Mouse (Mus musculus) cerebellum, adult 9-10 months (tissue): ENCODE measurements around the gene Actb.

Source experiments
- DNase-seq: peaks from one replicate; pipeline ENCODE4 v3.0.0; 2022

Actb gene

GRCm38 (mm10) chr5:142901355-142901802, 5.2 kb downstream of the Actb start:
- DNase-seq = peak; percentile 37

GRCm38 (mm10) chr5:142900651-142901050, 5.9 kb downstream of the Actb start:
- DNase-seq = peak; percentile 27

DNA sequence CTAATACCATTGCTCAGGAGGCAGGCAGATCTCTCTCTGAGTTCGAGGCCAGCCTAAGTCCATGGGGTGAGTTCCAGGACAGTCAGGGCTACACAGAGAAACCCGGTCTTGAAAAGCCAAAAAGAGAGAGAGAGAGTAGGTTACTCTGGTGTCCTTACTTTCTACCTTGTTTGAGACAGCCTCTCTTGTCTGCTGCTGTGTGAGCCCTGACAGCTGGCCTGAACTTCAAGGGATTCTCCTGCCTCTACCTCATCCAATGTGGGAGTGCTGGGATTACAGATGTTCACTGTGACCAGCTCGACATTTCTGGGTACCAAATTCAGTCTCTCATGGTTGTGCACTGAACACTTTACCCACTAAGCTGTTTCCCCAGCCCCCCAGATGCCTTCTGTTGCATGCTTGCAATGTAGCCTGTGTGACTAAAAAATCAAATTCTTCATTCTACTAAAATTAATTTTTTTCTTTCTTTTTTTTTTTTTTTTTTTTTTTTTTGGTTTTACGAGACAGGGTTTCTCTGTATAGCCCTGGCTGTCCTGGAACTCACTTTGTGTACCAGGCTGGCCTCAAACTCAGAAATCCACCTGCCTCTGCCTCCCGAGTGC, 6.5 kb downstream of the Actb start:
- DNase-seq = no peak

GRCm38 (mm10) chr5:142899057-142899601, 7.4 kb downstream of the Actb start:
- no peak for DNase-seq

DNA sequence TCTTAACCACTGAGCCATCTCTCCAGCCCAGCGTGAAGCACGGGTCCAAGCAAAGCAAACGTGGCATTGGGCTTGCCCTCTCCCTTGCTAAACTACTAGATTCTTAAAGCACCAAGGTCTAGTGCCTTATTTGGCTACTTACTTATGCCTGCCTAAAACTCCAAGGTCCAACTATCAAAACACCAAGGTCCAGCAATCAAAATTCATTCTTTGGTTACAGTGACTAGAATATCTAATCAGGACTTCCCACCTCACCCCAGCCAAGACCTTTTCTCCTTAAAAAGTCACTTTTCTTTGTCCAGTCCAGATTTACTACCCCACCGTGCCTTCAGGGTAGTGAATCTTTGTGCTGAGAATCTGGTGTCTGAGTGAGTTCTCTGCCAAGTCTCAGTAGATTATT, 8.2 kb downstream of the Actb start:
- no peak for DNase-seq

- DNase-seq = no peak
Measured at GRCm38 (mm10) chr5:142897568-142898248, 8.8 kb downstream of the Actb start.

DNA sequence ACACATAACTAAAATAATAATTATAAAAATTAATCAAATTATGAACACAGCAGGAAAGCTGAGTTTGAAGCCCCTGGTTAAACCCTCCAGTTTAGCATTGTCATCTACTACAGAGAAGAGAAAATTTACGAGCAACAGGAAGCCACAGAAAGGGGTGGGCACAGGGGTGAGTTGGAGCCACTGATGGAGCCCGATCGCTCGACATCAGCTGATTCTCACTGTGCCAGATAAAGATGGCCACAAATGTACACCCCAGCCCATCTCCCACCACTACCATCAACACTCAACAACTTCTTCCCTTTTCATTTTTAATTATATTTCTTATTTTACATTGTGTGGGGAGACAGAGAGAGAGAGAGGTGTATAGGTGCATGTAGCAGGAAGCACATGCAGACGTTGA, 9.8 kb downstream of the Actb start:
- DNase-seq = no peak

- DNase-seq = no peak
Measured at GRCm38 (mm10) chr5:142896192-142896591, 10.4 kb downstream of the Actb start.

- DNase-seq = peak; percentile 89
Measured at GRCm38 (mm10) chr5:142894918-142895613, 11.5 kb downstream of the Actb start, which contains the start of gene Fbxl18. Gene Fbxl18 (minus strand): TSS chr5:142895421.

DNA sequence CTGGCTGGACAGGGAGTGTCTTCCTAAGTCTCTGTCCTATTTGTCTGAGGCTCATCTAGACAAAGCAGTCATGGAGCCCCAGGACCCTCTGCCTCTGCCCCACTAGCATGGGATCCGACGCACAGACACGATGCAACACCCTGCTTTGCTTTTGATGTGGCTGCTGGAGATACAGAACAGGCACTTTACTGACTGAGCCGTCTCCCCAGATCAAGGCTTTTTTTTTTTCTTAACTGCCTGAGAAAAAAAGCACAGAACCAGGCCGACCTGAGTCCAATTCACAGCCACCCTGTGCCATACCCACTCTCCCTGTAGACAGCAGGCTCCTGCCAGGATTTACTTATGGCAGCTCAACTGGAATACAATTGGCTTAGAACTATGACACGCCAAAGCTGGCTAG, 15.2 kb downstream of the Actb start:
- DNase-seq = no peak

- DNase-seq = peak; percentile 14
Measured at GRCm38 (mm10) chr5:142887533-142887932, 19.0 kb downstream of the Actb start.

DNA sequence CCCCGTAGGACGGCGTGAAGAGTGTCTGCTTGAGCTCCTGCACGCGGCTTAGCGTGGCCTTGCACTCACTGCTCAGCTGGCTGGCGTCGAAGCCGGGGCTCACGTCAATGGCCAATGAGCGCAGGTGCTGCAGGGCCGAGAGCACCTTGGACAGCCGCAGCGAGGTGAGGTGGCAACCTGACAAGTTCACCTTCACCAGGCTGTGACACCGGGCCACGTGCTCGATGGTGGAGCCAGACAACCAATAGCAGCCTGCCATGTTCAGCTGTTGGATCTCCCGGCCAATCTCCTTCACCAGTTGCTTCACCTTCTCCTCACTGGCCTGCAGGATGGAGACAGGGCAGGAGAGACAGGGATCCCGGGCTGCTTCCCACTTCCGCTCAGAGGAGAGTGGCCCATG, 19.8 kb downstream of the Actb start:
- DNase-seq = peak; percentile 24

DNA sequence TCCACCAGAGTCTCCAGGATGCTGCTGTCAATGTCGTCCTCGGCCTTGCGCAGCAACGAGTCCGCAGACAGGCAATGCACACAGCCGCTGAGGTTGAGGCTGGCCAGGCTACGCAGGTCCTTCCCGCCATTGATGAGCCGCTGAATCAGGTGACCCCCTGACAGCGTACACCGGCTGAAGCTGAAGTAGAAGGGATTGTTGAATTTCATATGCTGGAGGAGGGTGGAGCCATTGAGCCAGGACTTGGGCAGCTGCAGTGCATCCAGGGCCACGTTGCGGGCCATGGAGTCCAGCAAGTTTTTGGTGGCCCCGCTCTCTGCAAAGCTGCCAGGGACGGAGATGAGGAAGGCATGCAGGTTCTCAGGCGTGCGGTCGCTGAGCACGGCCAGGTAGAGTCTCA, 20.4 kb downstream of the Actb start:
- DNase-seq = peak; percentile 20

DNA sequence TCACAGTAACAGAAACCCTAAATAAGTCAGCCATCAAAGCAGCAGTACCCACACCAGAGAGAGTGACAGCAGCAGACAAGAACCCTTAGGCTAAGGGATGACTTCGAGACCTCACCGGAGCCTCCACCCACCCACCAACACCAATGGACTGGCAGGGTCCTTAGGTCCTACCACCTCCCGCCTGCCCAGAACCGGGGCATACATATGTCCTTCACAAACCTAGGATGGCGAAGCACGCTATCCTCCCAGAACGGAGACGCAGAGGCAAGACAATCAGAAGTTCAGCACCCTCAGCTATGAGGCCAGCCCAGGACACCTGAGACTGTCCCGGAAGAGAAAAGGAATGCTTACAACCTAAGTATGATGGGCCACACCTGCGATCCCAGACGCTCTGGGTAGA, 24.1 kb downstream of the Actb start:
- no peak for DNase-seq

- peak; percentile 20 for DNase-seq
Measured at GRCm38 (mm10) chr5:142881936-142882335, 24.6 kb downstream of the Actb start.

DNA sequence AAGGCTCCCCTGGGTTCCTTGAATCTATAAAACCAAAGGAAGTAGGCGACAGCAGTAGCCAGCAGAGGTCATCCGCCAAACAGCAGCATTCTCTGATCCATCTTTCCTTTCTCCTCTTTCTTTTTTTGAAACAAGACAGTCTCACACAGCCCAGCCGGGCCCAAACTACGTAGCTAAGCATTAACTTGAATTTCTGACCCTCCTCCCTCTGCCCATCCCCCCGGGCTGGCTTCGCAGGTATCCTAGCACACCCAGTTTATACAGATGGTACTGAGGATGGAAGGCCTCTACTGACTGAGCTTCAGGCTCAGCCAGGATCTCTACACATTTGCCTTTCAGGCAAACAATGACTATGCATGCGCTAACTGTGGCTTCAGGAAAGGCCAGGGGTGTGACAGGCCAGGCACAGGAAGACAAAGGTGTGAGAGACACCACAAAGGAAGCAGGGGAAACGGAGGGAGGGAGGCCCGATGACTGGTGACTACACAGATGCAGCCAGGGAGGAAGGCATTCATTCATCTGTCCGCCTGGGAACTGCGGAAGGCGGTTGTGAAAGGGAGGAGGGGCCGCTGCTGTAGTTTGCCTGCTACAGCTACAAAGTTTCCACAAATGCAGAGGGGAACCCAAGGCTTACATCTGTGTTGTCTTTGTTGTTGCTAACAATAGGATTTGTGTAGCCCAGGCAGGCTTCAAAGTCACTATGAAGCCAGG, 25.6 kb downstream of the Actb start:
- DNase-seq = no peak

GRCm38 (mm10) chr5:142880246-142880645, 26.3 kb downstream of the Actb start:
- DNase-seq = peak; percentile 85

GRCm38 (mm10) chr5:142879318-142880175, 27.0 kb downstream of the Actb start:
- peak; percentile 91 for DNase-seq

- DNase-seq = no peak
Measured at GRCm38 (mm10) chr5:142878570-142878969, 28.0 kb downstream of the Actb start.

DNA sequence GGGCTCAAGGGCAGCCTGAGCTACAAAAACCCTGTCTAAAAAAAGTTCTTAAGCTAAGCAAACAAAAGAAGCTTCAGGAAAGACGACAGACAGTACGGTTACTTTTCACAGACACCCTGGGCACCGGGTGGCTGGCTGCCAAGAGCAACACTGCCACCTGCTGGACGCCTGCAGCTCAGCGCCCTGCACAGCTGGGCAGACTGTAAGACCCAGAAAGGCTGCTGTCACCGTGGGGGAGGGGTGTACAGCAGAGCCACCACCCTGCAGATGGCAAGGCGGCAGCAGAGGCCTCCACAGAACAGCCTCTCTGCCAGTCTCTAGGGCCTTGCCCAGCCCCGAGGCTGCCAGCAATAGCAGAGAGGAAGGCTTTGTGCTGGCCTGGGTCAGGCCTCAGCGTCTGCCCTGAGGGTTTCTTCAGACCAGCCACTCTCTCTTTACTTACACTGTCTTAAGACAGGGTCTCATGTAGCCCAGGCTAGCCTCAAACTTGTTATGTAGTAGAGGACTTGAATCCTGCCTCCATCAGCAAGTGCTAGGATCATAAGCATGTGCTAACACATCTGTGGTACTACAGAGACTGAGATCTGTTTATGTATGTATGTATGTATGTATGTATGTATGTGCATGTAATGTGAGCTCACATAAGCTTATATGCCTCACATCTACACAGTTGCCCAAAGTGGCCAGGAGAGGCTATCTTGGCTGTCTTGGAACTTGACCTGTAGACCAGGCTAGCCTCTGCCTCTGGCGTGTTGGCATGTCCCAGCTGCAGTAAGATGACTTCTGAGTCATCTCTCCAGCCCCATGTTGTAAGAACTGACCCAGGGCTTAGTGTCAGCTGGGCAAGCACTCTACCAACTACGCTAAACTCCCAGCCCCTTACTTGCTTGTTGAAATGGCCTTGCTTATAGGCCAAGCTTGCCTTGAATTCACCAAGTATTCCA, 28.9 kb downstream of the Actb start:
- DNase-seq = peak; percentile 84

- no peak for DNase-seq
Measured at GRCm38 (mm10) chr5:142876896-142877295, 29.7 kb downstream of the Actb start.
